Mouse (Mus musculus) embryonic facial prominence, embryonic 13.5 days (tissue): ENCODE results near the gene Slc25a19. TPM values are rescaled to one million over a fixed set of nuclear protein-coding genes. Genes with fewer than 3 reads are reported as not detected.
"Not testable (repeated sequence)": the region's sequence is repeated elsewhere in the genome, so short reads cannot be mapped to it uniquely, and the experiment has no call there.

Experiments used
- ATAC-seq: fragments of 200-750 bp; cut with Nextera tagmentation; 2 replicates; pipeline ENCODE4 v1.8.0; 2017; ENCODE audit warnings: low read depth; ENCODE audit not compliant: insufficient number of reproducible peaks, insufficient read depth, low FRiP score, low TSS enrichment
- H3K27ac ChIP-seq: fragments of 300-500 bp; sonication (generic); 2 replicates; pipeline ENCODE4 v1.5.1; 2015; ENCODE audit warnings: moderate library complexity, mild to moderate bottlenecking, inconsistent platforms
- H3K27me3 ChIP-seq: fragments of 300-500 bp; sonication (generic); 2 replicates; pipeline ENCODE4 v1.6.1; 2015; ENCODE audit warnings: mild to moderate bottlenecking, inconsistent platforms
- H3K36me3 ChIP-seq: fragments of 300-500 bp; sonication (generic); 2 replicates; pipeline ENCODE4 v1.6.1; 2015; ENCODE audit warnings: mild to moderate bottlenecking, inconsistent platforms
- H3K4me1 ChIP-seq: fragments of 300-500 bp; sonication (generic); 2 replicates; pipeline ENCODE4 v1.6.1; 2015; ENCODE audit warnings: inconsistent platforms
- H3K4me2 ChIP-seq: fragments of 300-500 bp; sonication (generic); 2 replicates; pipeline ENCODE4 v1.6.1; 2015; ENCODE audit warnings: moderate library complexity, mild to moderate bottlenecking, inconsistent platforms
- H3K4me3 ChIP-seq: fragments of 300-500 bp; sonication (generic); 2 replicates; pipeline ENCODE4 v1.5.1; 2015; ENCODE audit warnings: mild to moderate bottlenecking, inconsistent platforms
- H3K9ac ChIP-seq: fragments of 300-500 bp; sonication (generic); 2 replicates; pipeline ENCODE4 v1.6.1; 2015; ENCODE audit warnings: mild to moderate bottlenecking, inconsistent platforms
- H3K9me3 ChIP-seq: fragments of 300-500 bp; sonication (generic); 2 replicates; pipeline ENCODE4 v1.6.1; 2016; ENCODE audit warnings: inconsistent platforms
- WGBS: fragments of 180-500 bp; shearing (Covaris S2); methylation state at CpG from one replicate; pipeline ENCODE4 v1.1.7; 2015; ENCODE audit warnings: mixed read lengths; 5-methylcytosine and 5-hydroxymethylcytosine counted together
- polyA plus RNA-seq: library from polyadenylated mRNA; unstranded; fragments of >200 nt; fragmentation: Nextera tagmentation; extraction: Ambion mirVana; gene quantifications from 2 replicates; pipeline ENCODE4 v1.2.1, GENCODE M21; 2015

The Slc25a19 gene
- polyA plus RNA-seq, 1 experiment from 2014 or later = 28.0 TPM

GRCm38 (mm10) chr11:115654128-115654527, 26.0 kb upstream of the Slc25a19 start:
- H3K27ac ChIP-seq = no peak overlapping the region; the same call in 1 of the 2 replicates
- 68% methylated on average over 2 of the region's 2 CpGs for WGBS
- no peak overlapping the region for H3K4me3 ChIP-seq
- H3K27me3 ChIP-seq = no peaks in the 10 kb centered on the region
- no peak overlapping the region for H3K9ac ChIP-seq
- no peak overlapping the region for H3K4me2 ChIP-seq
- no peaks in the 10 kb centered on the region for H3K4me1 ChIP-seq
- no peaks in the 10 kb centered on the region for H3K9me3 ChIP-seq
- no peak for ATAC-seq
- peaks cover 41% of the 10 kb centered on the region for H3K36me3 ChIP-seq

- WGBS = 84% methylated on average over 3 of the region's 3 CpGs
- peaks cover 47% of the 10 kb centered on the region for H3K36me3 ChIP-seq
- ATAC-seq = no peak
Observed at GRCm38 (mm10) chr11:115653194-115653593, 25.1 kb upstream of the Slc25a19 start.

DNA sequence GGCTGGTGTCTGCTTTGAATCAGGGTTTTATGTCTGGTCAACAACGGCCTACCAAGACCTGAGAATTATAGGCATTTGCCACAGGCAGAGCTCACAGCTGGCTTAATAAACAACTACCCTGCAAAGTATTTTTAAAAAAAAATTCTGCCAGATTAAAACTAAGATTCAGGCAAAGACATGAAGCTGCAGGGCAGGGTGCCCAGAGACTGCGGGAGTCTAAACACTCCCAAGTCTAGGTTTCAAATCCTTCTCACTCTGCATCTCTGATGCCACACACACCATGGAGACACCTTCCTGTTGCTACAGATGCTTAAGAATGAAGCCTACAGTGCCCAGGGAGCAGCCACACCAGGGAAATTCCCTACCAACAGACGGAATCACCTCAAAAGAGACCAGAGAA, 23.6 kb upstream of the Slc25a19 start:
- Histone ChIP-seq H3K27me3 (no peaks in the 10 kb centered on the region), H3K27ac (no peak overlapping the region), H3K4me1 (no peaks in the 10 kb centered on the region), H3K4me3 (no peak overlapping the region), H3K9me3 (no peaks in the 10 kb centered on the region), H3K36me3 (peaks cover 56% of the 10 kb centered on the region), H3K9ac (no peak overlapping the region), H3K4me2 (no peak overlapping the region)
- 81% methylated on average over 3 of the region's 3 CpGs for WGBS
- ATAC-seq = no peak

More at GRCm38 (mm10) chr11:115653194-115653593, 25.1 kb upstream of the Slc25a19 start:
- Histone ChIP-seq H3K27ac (no peak overlapping the region), H3K4me3 (no peak overlapping the region), H3K4me1 (no peaks in the 10 kb centered on the region), H3K9ac (no peak overlapping the region), H3K27me3 (no peaks in the 10 kb centered on the region), H3K4me2 (no peak overlapping the region), H3K9me3 (no peaks in the 10 kb centered on the region)

DNA sequence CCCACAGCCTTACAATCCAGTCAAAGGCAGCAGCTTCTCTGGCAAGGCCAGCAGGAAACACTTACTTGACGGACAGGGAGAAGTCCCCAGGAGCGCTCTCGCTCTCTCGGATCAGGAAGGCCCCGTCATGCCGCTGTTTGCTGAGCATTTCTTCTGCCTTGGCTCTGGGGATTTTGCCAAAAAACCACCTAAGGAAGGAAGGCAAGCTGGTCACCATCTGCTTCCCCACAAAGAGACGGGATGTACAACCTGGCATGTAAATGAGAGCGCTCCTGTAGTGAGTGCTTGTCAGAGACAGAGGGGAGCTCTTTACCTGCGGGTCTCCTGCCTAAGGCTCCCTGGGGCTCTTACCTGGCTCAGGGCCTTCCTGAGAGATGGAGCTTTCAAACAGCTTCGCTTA, 21.6 kb upstream of the Slc25a19 start:
- ATAC-seq = no peak
- Histone ChIP-seq H3K4me1 (no peaks in the 10 kb centered on the region), H3K4me2 (no peak overlapping the region), H3K9me3 (no peaks in the 10 kb centered on the region), H3K27ac (no peak overlapping the region), H3K36me3 (peaks cover 65% of the 10 kb centered on the region), H3K4me3 (no peak overlapping the region), H3K9ac (no peak overlapping the region), H3K27me3 (no peaks in the 10 kb centered on the region)
- 61% methylated on average over 10 of the region's 10 CpGs for WGBS

DNA sequence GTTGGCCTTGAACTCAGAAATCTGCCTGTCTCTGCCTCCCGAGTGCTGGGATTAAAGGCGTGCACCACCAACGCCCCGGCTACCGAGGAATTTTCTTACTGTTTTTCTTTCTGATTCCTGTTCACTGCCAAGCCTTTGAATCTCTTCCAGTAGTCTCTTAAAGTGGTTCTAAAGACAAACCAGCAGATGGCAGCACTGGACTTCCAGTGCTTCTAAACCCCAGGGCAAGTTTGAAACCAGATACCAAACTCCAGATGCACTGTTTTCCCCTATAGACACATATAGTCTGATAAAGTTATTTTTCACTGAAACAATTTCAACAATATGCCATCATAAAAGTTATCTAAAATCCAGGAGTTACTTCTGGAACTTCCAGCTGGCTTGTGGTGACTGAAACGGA, 19.4 kb upstream of the Slc25a19 start:
- 51% methylated on average over 6 of the region's 6 CpGs for WGBS
- Histone ChIP-seq H3K9ac (no peak overlapping the region), H3K36me3 (peaks cover 66% of the 10 kb centered on the region), H3K4me1 (no peaks in the 10 kb centered on the region), H3K4me3 (no peak overlapping the region), H3K27ac (peak overlapping the region; percentile 12; the same call in 1 of the 2 replicates), H3K4me2 (no peak overlapping the region), H3K27me3 (no peaks in the 10 kb centered on the region), H3K9me3 (no peaks in the 10 kb centered on the region)
- no peak for ATAC-seq

- Histone ChIP-seq H3K4me1 (no peaks in the 10 kb centered on the region), H3K4me3 (no peak overlapping the region), H3K9me3 (no peaks in the 10 kb centered on the region), H3K27me3 (no peaks in the 10 kb centered on the region), H3K9ac (no peak overlapping the region), H3K4me2 (no peak overlapping the region), H3K27ac (no peak overlapping the region), H3K36me3 (peaks cover 64% of the 10 kb centered on the region)
- no peak for ATAC-seq
- WGBS = 90% methylated on average over 9 of the region's 9 CpGs
Observed at GRCm38 (mm10) chr11:115646439-115646838, 18.3 kb upstream of the Slc25a19 start.

- not testable (repeated sequence) for H3K4me1 ChIP-seq, H3K4me2 ChIP-seq, H3K27me3 ChIP-seq, ATAC-seq, H3K9me3 ChIP-seq, H3K9ac ChIP-seq, H3K4me3 ChIP-seq, H3K27ac ChIP-seq
- WGBS = 79% methylated on average over 14 of the region's 14 CpGs
- H3K36me3 ChIP-seq = peaks cover 55% of the 10 kb centered on the region
Observed at GRCm38 (mm10) chr11:115645498-115645897, 17.4 kb upstream of the Slc25a19 start.

DNA sequence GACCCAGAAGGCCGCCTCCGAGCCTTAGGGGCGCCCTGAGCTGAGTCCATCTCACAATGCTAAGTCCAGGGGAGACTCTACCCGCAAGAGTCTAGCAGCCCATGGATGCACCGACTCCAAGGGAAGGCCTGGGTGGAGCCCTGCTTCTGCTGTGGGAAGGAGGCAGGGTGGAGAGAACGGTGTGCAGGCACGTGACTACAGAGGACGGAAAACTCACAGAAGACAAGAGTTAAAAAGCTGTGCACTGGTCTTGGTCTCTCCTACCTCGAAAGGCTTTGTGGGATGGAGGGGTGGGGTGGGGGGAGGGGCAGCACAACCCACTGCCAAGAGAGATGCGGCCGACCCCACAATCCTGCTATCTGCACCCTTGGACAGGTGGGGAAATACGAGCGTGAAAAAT, 16.2 kb upstream of the Slc25a19 start:
- H3K27ac ChIP-seq = no peak overlapping the region
- H3K36me3 ChIP-seq = peaks cover 48% of the 10 kb centered on the region
- no peak overlapping the region for H3K9ac ChIP-seq
- ATAC-seq = no peak
- H3K4me3 ChIP-seq = no peak overlapping the region
- H3K4me1 ChIP-seq = no peaks in the 10 kb centered on the region
- 89% methylated on average over 13 of the region's 13 CpGs for WGBS
- H3K27me3 ChIP-seq = no peaks in the 10 kb centered on the region
- no peak overlapping the region for H3K4me2 ChIP-seq
- no peaks in the 10 kb centered on the region for H3K9me3 ChIP-seq

DNA sequence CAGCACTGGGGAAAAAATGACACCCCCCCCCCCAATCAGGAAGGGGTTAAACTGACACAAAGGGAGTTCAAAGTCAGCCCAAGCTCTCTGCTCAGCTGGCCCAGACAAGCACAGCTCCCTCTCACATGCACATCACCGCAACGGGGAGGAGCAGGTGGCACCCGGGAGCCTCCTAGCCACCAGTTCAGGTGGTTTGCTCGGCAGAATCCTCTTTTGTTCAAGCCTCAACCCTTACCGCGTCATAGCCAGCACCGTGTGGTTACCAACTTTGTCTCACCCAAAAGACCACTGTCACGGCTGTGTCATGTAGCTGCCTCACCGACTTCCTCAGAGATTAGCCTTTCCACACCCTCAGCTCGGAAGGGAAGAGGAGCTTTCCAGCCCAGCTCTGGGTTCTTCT, 15.2 kb upstream of the Slc25a19 start:
- no peak for ATAC-seq
- 74% methylated on average over 10 of the region's 10 CpGs for WGBS
- H3K9me3 ChIP-seq = no peaks in the 10 kb centered on the region
- H3K36me3 ChIP-seq = peaks cover 40% of the 10 kb centered on the region
- H3K9ac ChIP-seq = no peak overlapping the region
- no peaks in the 10 kb centered on the region for H3K4me1 ChIP-seq
- H3K4me3 ChIP-seq = no peak overlapping the region
- no peaks in the 10 kb centered on the region for H3K27me3 ChIP-seq
- no peak overlapping the region for H3K4me2 ChIP-seq
- H3K27ac ChIP-seq = no peak overlapping the region

DNA sequence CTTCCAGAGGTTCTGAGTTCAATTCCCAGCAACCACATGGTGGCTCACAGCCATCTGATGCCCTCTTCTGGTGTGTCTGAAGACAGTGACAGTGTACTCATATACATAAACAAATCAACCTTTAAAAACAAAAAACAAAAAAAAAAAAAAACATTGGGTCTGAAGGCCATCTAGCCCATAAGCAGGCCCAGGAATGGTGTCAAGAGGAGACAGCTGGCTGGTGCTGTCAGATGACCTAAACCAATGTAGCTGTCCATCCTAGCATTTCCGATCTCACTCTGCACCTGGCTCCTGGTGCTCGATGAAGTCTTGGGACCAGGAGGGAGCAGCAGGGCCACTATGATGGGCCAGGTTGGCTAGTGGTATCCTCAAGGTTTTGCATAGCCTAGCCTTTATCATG, 14.6 kb upstream of the Slc25a19 start:
- Histone ChIP-seq H3K36me3 (peaks cover 35% of the 10 kb centered on the region), H3K27ac (no peak overlapping the region), H3K27me3 (no peaks in the 10 kb centered on the region), H3K9me3 (no peaks in the 10 kb centered on the region), H3K9ac (no peak overlapping the region), H3K4me3 (no peak overlapping the region), H3K4me2 (no peak overlapping the region), H3K4me1 (no peaks in the 10 kb centered on the region)
- WGBS = 95% methylated on average over 2 of the region's 2 CpGs
- ATAC-seq = no peak

- Histone ChIP-seq H3K4me2 (no peak overlapping the region), H3K27ac (no peak overlapping the region), H3K9ac (no peak overlapping the region), H3K9me3 (no peaks in the 10 kb centered on the region), H3K4me1 (no peaks in the 10 kb centered on the region), H3K27me3 (no peaks in the 10 kb centered on the region), H3K4me3 (no peak overlapping the region), H3K36me3 (peaks cover 31% of the 10 kb centered on the region)
- no peak for ATAC-seq
- WGBS = 84% methylated on average over 4 of the region's 4 CpGs
Observed at GRCm38 (mm10) chr11:115641664-115642036, 13.6 kb upstream of the Slc25a19 start.

GRCm38 (mm10) chr11:115640978-115641663, 13.0 kb upstream of the Slc25a19 start:
- Histone ChIP-seq H3K27me3 (no peaks in the 10 kb centered on the region), H3K9me3 (no peaks in the 10 kb centered on the region), H3K9ac (no peak overlapping the region), H3K4me1 (no peaks in the 10 kb centered on the region), H3K27ac (no peak overlapping the region), H3K4me3 (no peak overlapping the region), H3K4me2 (no peak overlapping the region), H3K36me3 (peaks cover 26% of the 10 kb centered on the region)
- ATAC-seq = no peak
- 52% methylated on average over 14 of the region's 14 CpGs for WGBS
